Mouse (Mus musculus) cortical plate, adult 2 months (tissue): ENCODE results near the gene Wee2.

ENCODE experiments used
- CTCF ChIP-seq: fragments of 200-500 bp; IDR thresholded peaks from 2 replicates; pipeline ENCODE4 v1.5.1; 2011; ENCODE audit warnings: mild to moderate bottlenecking, control low read depth, low read length; ENCODE audit not compliant: insufficient read depth; ENCODE audit errors: extremely low read depth
- POLR2A ChIP-seq: fragments of 200-500 bp; IDR thresholded peaks from 2 replicates; pipeline ENCODE4 v1.6.1; 2011; ENCODE audit warnings: mild to moderate bottlenecking, low read length, control low read depth; ENCODE audit not compliant: insufficient read depth; ENCODE audit errors: extremely low read depth

DNA sequence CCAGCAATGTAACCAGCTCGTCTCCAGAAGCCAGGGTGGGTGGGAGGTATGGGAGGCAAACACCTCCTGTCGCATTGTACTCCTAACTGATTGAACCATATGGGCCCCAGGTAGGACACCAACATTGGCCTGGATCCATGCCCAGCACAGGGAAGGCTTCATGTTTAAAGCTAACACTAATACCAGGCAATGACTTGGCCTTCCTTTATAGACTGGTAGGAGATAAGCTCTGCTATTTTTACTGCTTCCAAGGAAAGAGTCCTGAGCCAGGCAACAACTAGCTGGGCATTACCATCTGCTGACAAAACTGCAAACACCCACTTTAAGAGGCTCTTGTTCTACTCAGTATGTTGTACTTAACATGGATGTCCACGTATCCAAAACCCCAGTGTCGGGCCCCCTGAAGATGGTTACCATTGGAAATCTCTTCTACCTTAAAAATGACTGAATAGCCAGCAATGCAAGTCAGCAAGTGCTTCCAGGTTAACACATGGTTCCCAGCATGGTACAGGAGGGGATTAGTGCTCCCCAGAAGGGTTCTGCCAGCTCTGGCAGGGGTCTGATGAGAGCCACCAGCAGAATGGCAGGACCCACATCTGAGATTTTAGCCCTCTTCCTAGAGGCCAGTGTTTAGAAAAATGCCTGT, 35.1 kb upstream of the Wee2 start:
- no peak for TF ChIP-seq POLR2A
- no peak for TF ChIP-seq CTCF
